Mouse (Mus musculus) T-cell, adult 66 days (primary cell): ENCODE results near the gene Gbp2b. TPM values are rescaled to one million over a fixed set of nuclear protein-coding genes. Genes with fewer than 3 reads are reported as not detected.

ENCODE experiments used
- total RNA-seq, 2 experiments: library from RNA; stranded (reverse); gene quantifications; 3 replicates in 1 of 2; 4 replicates in 1 of 2; pipeline ENCODE4 v1.2.4; 2023

Gbp2b gene
- total RNA-seq, result 1 to 10 TPM; 1.1 to 1.4 TPM

GRCm38 (mm10) chr3:142594547-142594946 is at the start of gene Gbp2b:
TSS of gene Gbp2b (plus strand) at chr3:142594847.

GRCm38 (mm10) chr3:142559632-142560228 is 34.9 kb upstream of the Gbp2b start, which contains the start of gene Gbp3:
TSS of gene Gbp3 (plus strand) at chr3:142560026.

GRCm38 (mm10) chr3:142620111-142620955 is 25.7 kb downstream of the Gbp2b start, which contains the start of gene Gbp2:
TSS of gene Gbp2 (plus strand) at chr3:142620602.

Other genes starting within 250 kb of the Gbp2b start
- 10 to 100 TPM; 61.1 to 64.6 TPM for gene Pdlim5, start 199.2 kb upstream of the Gbp2b start, total RNA-seq
- 10 to 100 TPM; 37.4 to 40.9 TPM for gene Gbp5, start 100.9 kb upstream of the Gbp2b start, total RNA-seq
- 10 to 100 TPM; 62.2 to 71.1 TPM for gene Gbp7, start 64.5 kb upstream of the Gbp2b start, total RNA-seq
- gene Gbp3, start 34.8 kb upstream of the Gbp2b start, total RNA-seq, result 100 to 1,000 TPM; 159 to 167 TPM
- gene Gbp2, start 25.8 kb downstream of the Gbp2b start, total RNA-seq, result 10 to 100 TPM; 44.6 to 52.5 TPM
- 1 to 10 TPM; 3.0 to 4.0 TPM for gene Kyat3, start 106.2 kb downstream of the Gbp2b start, total RNA-seq
- gene Gtf2b, start 170.2 kb downstream of the Gbp2b start, total RNA-seq, result 10 to 100 TPM; 50.3 to 55.5 TPM